Mouse (Mus musculus): ENCODE measurements at regions not wholly inside any gene's neighbourhood (a gene's known extent, or its start where the extent isn't known, plus 50 kb on each side); places are given as distances from the start of the nearest gene placed in this dataset.

DNA sequence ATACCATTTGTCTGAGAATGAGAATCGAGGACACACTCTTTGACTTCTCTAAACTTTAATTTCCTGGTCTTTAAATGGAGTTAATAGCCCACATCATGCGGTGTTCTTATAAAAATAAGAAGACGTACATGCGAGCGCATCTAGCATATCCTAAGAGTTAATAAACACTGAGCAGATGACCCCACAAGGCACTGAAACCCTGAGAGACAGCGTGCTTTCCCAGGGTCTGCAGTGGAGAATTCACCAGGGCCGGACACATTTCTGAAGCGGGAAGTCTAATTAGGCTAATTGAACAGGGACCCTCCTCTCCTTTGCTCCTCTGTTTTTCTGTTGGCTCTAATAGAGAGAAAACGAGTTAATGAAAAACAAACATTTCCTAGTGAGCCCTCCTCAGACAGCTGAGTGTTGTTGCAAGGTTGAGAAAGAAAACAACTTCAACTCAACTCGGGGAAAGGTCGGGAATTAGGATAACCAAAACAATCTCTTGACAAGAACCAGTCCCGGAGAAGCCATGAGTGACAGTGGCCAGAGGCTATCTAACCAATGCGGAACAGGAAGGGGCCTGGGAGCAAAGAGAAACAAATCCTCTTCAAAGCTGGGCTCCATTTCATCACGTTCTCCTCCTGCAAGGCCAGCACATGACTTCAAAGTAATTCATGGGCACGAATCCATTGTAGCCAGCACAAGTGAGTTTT lies 352.2 kb downstream of the Hs3st3b1 start:
- TF ChIP-seq GATA1 (IDR thresholded peaks at IDR 0.05; ENCODE audit: borderline replicate concordance, low read length) = no peak
- TF ChIP-seq FLI1 (IDR thresholded peaks at IDR 0.05; ENCODE audit: low read length) = no peak
